Mouse (Mus musculus) ZHBTc4 (cell line): ENCODE data around the gene Cxcl1.

Experiments
- DNase-seq: peaks from one replicate; pipeline ENCODE4 v3.0.0-alpha.2; 2011; ENCODE audit warnings: low read depth, low spot score

Cxcl1 gene

GRCm38 (mm10) chr5:90888661-90889060 is 2.4 kb upstream of the Cxcl1 start:
- DNase-seq: no peak

- DNase-seq: peak; percentile 28
Observed at GRCm38 (mm10) chr5:90891464-90891813, 398 bp downstream of the Cxcl1 start.

- no peak for DNase-seq
Observed at GRCm38 (mm10) chr5:90894231-90894630, 3.2 kb downstream of the Cxcl1 start.

- DNase-seq: no peak
Observed at GRCm38 (mm10) chr5:90897429-90897828, 6.4 kb downstream of the Cxcl1 start.

- DNase-seq: no peak
Observed at GRCm38 (mm10) chr5:90899308-90899707, 8.3 kb downstream of the Cxcl1 start.

GRCm38 (mm10) chr5:90900147-90900546 is 9.1 kb downstream of the Cxcl1 start:
- DNase-seq: no peak

GRCm38 (mm10) chr5:90900688-90901087 is 9.6 kb downstream of the Cxcl1 start:
- no peak for DNase-seq

- peak; percentile 21 for DNase-seq
Observed at GRCm38 (mm10) chr5:90902380-90903260, 11.6 kb downstream of the Cxcl1 start.

GRCm38 (mm10) chr5:90903339-90904020 is 12.4 kb downstream of the Cxcl1 start, which contains the start of gene Cxcl2:
Gene Cxcl2, plus strand, starts transcription at chr5:90903871.
- DNase-seq: peak; percentile 18

GRCm38 (mm10) chr5:90908983-90909382 is 17.9 kb downstream of the Cxcl1 start:
- peak; percentile 78 for DNase-seq

GRCm38 (mm10) chr5:90919495-90919894 is 28.5 kb downstream of the Cxcl1 start:
- DNase-seq: no peak

GRCm38 (mm10) chr5:90922958-90923357 is 31.9 kb downstream of the Cxcl1 start:
- DNase-seq: no peak

GRCm38 (mm10) chr5:90930546-90930945 is 39.5 kb downstream of the Cxcl1 start:
- no peak for DNase-seq

GRCm38 (mm10) chr5:90930971-90931851 is 40.2 kb downstream of the Cxcl1 start, which contains the start of gene Mthfd2l:
Gene Mthfd2l, plus strand, starts transcription at chr5:90931117.
- DNase-seq: peak; percentile 93

- DNase-seq: no peak
Observed at GRCm38 (mm10) chr5:90931911-90932310, 40.9 kb downstream of the Cxcl1 start.

GRCm38 (mm10) chr5:90936706-90937105 is 45.7 kb downstream of the Cxcl1 start:
- DNase-seq: no peak
